Mouse (Mus musculus): ENCODE measurements around the gene Ttc9.

GRCm38 (mm10) chr12:81626226-81626861 lies 4.7 kb upstream of the Ttc9 start:
- TF ChIP-seq CTCF (IDR thresholded peaks at IDR 0.05; ENCODE audit: low read depth, low read length) (no peak), POLR2A (IDR thresholded peaks at IDR 0.05; ENCODE audit: borderline replicate concordance, low read depth, low read length) (no peak)
